ENCODE assay signal across 9 mouse cellular contexts in the genomic region with DNA sequence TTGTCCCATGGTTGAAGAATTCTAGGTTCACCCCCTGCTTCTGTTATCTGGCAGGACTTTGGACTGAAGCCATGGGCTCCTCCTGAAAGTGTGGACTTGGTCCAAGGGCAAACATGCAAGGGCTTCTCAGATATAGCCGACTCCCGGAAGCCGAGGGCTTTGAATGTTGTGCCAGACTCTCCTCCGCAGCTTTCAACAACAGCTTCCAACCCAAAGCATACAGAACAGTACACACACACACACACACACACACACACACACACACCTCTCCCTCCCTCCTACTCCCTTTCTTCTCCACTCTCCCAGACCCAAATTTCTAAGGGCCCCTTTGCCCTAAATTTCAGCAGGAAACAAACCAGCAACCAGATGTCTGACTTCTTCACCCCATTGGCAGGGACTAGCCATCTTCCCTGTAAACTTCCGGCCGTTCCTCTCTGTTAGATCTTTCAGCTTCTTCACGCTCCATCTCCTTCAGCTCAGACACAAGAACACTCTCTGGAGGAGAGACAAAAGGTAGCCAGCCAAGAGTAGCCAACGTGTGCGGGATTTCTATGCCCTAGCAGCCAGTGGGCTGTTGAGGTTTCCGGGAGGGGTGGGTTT. TPM values are rescaled to one million over a fixed set of nuclear protein-coding genes. Genes with fewer than 3 reads are reported as not detected.
DNase-seq lines count a peak whose midpoint lies in the region; ATAC-seq and TF ChIP-seq lines count a peak whose summit lies in the region.
"Had no signal": no experiment of that assay in that cellular context is flagged by ENCODE, and none has a peak within 500 bp of the region (broad histone marks: within the 10 kb centered on the region; RNA-seq: fewer than 3 reads in every experiment).

No protein-coding gene starts in this region.

- intact Hi-C loops in left cerebral cortex, postnatal 4 days (cut with DNase I), result no loop called here

- H3K27me3 ChIP-seq in heart, embryonic 11.5 days (ENCODE audit: control insufficient read depth, insufficient read depth, low read length), result peaks cover 2% of the 10 kb centered on the region; the same call in 1 of the 2 replicates
- no peaks in the 10 kb centered on the region for H3K27me3 ChIP-seq in kidney, postnatal 0 days (ENCODE audit: insufficient read depth, low read length)

- ATAC-seq in heart, embryonic 11.5 days (replicated peaks; ENCODE audit: insufficient number of reproducible peaks, low FRiP score, low TSS enrichment), result peak; percentile 41; the same call in 1 of the 2 replicates
- peak; percentile 56; the same call in 1 of the 2 replicates for ATAC-seq in kidney, postnatal 0 days (replicated peaks; ENCODE audit: low FRiP score, low read depth)

- H3K4me1 ChIP-seq in heart, embryonic 11.5 days (ENCODE audit: control insufficient read depth, insufficient read depth, low read length), result peaks cover 20% of the 10 kb centered on the region
- H3K4me1 ChIP-seq in kidney, postnatal 0 days (replicated peaks; ENCODE audit: insufficient read depth, low read length), result peaks cover 10% of the 10 kb centered on the region; the same call in 1 of the 2 replicates

- H3K36me3 ChIP-seq in heart, embryonic 11.5 days (ENCODE audit: control insufficient read depth, insufficient read depth, low read length), result no peaks in the 10 kb centered on the region
- H3K36me3 ChIP-seq in kidney, postnatal 0 days (ENCODE audit: insufficient read depth, low read length), result no peaks in the 10 kb centered on the region

- H3K4me2 ChIP-seq in heart, embryonic 11.5 days, result no peak overlapping the region
- no peak overlapping the region for H3K4me2 ChIP-seq in kidney, postnatal 0 days (ENCODE audit: low read length)

- TF ChIP-seq CTCF in kidney, postnatal 0 days (IDR thresholded peaks at IDR 0.05; ENCODE audit: low read depth), result no peak

- peak; percentile 11 for DNase-seq in left cerebral cortex, postnatal 4 days
- DNase-seq in left cerebral cortex, adult 11 months (ENCODE audit: low spot score), result no peak
- peak; percentile 91 for DNase-seq in kidney, postnatal 0 days (ENCODE audit: low spot score)
- peak; percentile 34 for DNase-seq in retina, embryonic 14.5 days (ENCODE audit: low spot score)
- DNase-seq in thymus, postnatal 36 days, result no peak
- DNase-seq in cerebellum, postnatal 4 days (ENCODE audit: low spot score in 2 of 2), result no peak
- no peak for DNase-seq in gastrocnemius, adult 8-10 months (ENCODE audit: low spot score in 2 of 2)

- no peak overlapping the region for H3K4me3 ChIP-seq in heart, embryonic 11.5 days (ENCODE audit: low read depth, low read length)
- H3K4me3 ChIP-seq in kidney, postnatal 0 days (replicated peaks; ENCODE audit: low read depth, low read length), result no peak overlapping the region
- H3K4me3 ChIP-seq: megakaryocyte, embryonic 14.5 days had no signal

- 44% methylated on average over 10 of the region's 10 CpGs for WGBS in heart, embryonic 11.5 days (ENCODE audit: insufficient replicate concordance)
- WGBS in kidney, postnatal 0 days, result 10% methylated on average over 10 of the region's 10 CpGs

- no peaks in the 10 kb centered on the region for H3K9me3 ChIP-seq in heart, embryonic 11.5 days (replicated peaks; ENCODE audit: control insufficient read depth, low read length)
- H3K9me3 ChIP-seq in kidney, postnatal 0 days (replicated peaks; ENCODE audit: low read length), result no peaks in the 10 kb centered on the region

- peak overlapping the region; percentile 47 for H3K27ac ChIP-seq in heart, embryonic 11.5 days (ENCODE audit: low read depth, low read length)
- peak overlapping the region; percentile 73 for H3K27ac ChIP-seq in kidney, postnatal 0 days

- H3K9ac ChIP-seq in heart, embryonic 11.5 days (ENCODE audit: low read depth, low read length), result no peak overlapping the region
- H3K9ac ChIP-seq in kidney, postnatal 0 days (ENCODE audit: low read depth, low read length), result no peak overlapping the region

RNA-seq across cellular contexts. Expression of a gene that starts 24.5 kb away (rescaled TPM):
- total RNA-seq in left cerebral cortex, postnatal 4 days (2021), result 10 to 100 TPM; 36.0 to 41.9 TPM
- polyA plus RNA-seq in heart, embryonic 11.5 days (2014; fragmentation: Nextera tagmentation; extraction: Ambion mirVana), result 25.7 and 26.3 TPM in 2 replicates
- 23.9 and 26.3 TPM in 2 replicates for polyA plus RNA-seq in kidney, postnatal 0 days (2015; fragmentation: Nextera tagmentation; extraction: Ambion mirVana)
- total RNA-seq in gastrocnemius, adult 8-10 months (2022), result 10 to 100 TPM; 17.7 to 24.1 (median 20.7) TPM

Comparison
In these comparisons a context has a peak if more than half of its experiments do, and no peak if none do; other contexts are left out.
1. DNase-seq: peak in left cerebral cortex, postnatal 4 days (single experiment), kidney, postnatal 0 days (single experiment) and retina, embryonic 14.5 days (single experiment); none in left cerebral cortex, adult 11 months (single experiment), thymus, postnatal 36 days (0 of 2), cerebellum, postnatal 4 days (0 of 2) and gastrocnemius, adult 8-10 months (0 of 2).